Mouse (Mus musculus) urinary bladder, adult 2 months (tissue): Measurements from ENCODE around the gene Gpr156. TPM values are rescaled to one million over a fixed set of nuclear protein-coding genes. Genes with fewer than 3 reads are reported as not detected.
A peak's percentile ranks its signal among the peaks of the same experiment; 100 is the strongest.
"Not testable (repeated sequence)": the region's sequence is repeated elsewhere in the genome, so short reads cannot be mapped to it uniquely, and the experiment has no call there.

Experiments
- DNase-seq: peaks from one replicate; pipeline ENCODE4 v3.0.0; 2022; ENCODE audit warnings: low spot score
- polyA plus RNA-seq: library from polyadenylated mRNA; depleted of rRNA; stranded (reverse); fragments of >200 nt; gene quantifications from 2 replicates; pipeline ENCODE4 v1.2.3, GENCODE M21; 2012

Gene Gpr156
- polyA plus RNA-seq, 1 experiment: 0.19 TPM

DNA sequence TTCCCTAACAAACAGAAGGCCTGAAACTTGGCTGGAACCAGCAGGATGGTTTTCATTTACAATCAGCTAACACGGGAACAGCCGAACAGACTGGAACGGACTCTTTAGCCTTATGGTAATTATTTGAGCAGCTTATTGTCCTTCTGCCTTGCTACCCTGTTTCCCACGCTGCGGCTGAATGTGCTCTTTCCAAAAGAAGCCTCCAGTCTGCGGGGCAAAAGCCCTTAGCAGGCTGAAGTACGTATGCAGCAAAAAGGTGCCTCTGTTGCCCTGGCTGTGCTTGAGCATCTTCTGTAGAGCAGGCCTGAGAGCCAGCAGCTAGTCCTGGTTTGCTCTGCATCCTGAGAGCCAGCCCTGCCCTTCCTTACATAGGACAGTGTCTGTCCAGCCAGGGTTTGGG lies 83.9 kb downstream of the Gpr156 start:
- DNase-seq: peak; percentile 10

DNA sequence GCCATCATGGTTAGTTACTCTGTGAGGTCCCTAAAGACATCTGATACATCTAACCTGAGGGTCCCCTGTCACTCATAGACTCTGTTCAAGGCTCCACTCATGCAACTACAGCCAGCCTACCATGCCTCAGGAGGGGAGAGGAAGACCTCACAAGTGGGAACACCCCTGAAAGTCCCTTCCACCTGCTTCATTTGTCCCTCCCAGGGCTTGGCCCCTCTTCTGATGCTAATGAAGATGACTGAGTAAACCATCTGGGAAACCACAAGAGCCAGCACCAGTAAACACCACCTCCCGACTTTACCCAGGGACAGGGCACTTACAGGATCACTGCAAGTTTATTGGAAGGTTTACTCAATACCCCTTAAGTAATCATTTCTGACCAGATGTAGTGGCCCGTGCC lies 85.5 kb downstream of the Gpr156 start:
- no peak for DNase-seq

DNA sequence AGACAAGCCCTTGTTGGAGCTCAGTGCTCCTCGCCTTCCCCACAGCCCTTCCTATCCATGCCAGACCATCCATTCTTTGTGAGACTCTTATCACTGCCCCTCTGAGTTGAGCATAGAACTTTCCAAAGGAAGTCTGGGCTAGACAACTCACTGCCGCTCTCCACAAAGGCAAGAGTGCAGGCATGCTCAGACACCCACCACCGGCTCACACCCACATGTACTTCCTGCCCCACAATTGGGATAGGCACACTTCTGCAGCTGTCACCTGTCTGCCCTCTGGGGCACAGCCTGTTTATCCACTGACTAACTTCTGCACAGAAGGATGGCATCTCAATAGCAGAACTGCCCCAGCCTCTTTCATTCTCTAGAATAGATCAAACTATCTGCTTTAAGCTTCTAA lies 86.2 kb downstream of the Gpr156 start:
- no peak for DNase-seq

DNA sequence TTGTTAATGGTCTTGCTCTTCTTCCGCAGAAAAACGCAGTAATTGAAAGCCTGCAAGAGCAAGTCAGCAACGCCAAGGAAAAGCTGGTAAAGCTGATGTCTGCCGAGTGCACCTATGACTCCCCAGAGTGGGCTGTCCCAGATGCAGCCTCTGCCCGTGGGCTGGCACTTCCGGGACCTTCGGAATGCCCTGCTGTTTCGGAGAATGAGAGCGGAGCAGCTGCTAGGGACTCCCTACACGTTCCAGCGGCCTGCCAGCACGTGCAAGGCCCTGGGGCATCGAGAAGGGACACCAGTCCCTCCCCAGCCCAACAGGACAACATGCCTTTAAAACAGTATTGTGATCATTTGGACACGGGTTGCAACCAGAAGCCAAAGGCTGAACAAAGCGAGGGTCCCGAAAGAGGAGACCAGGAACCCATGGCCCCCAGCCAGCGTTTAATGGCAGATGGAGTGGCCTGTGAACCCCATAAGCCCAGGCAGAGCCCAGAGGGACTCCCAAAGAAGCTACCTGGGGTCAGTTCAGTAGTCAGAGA lies 88.3 kb downstream of the Gpr156 start:
- no peak for DNase-seq

DNA sequence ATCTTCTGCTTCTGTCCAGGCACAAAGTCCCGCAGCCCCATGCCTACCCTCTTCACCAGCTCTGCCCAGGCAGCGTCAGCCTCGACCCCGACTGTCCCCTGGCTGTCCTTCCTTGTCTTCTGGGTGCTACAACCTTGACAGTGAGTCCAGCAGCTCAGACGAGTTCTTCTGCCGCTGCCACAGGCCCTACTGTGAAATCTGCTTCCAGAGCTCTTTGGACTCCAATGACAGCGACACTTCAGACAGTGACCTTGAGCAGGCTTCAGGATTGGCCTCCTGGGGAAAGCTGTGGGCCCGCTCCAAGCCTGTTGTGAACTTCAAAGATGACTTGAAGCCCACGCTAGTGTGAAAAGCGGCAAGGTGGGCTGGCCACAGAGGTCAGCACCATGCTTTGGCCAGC lies 89.2 kb downstream of the Gpr156 start:
- no peak for DNase-seq

DNA sequence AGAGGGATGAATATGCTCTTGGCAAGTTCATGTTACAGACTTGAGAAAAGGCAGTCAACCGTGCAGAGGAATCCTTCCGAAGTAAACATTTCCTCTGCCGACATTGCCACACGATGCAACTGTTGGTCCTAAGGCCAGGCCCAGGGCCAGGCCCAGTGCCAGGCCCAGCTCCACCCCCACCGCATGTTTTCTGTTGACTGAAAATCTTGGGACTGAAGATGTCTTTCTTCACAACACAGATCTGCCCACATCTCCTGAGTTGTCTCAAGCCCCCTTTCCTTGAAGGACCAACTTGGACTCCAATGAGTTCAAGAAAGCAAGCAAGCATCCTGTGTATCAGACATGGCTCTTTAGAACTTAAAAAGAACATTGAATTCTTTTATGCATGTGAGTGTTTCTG lies 92.1 kb downstream of the Gpr156 start:
- no peak for DNase-seq

DNA sequence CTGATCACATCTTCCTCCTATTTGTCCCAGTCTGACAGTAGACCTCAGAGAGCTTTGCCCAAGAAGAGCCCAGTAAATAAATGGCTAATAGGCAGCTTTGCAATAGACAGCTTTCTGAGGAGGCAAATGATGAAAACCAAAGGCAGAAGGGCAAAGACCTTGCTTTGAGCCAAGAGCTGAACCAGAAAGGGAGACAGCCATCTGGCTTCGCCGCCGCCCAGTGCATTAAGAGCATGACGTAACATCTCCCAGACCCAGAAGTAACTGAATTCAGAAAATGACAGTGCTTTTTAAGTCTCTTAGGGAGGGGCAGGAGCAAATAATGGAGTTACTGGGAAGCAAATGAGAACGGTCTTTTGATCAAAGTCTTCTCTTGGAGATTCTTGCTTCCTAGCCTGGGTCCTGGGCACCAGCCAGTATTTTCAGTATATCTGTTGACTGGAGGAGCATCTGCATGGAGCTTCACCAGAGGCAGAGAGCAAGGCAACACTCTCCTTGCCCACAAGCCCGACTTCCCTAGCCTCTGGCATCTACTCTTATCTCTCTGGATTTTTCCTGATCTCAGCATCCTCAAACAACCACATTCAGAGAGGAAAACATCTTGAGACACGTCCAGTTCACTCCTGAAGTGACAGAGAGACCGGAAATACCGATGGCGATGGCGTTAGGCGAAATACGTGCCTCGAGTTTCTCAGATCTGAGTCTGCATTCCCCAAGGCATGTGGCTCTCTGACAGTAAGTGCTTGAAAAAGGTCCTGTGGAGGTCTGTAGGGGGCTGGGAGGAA lies 92.9 kb downstream of the Gpr156 start:
- DNase-seq: no peak

DNA sequence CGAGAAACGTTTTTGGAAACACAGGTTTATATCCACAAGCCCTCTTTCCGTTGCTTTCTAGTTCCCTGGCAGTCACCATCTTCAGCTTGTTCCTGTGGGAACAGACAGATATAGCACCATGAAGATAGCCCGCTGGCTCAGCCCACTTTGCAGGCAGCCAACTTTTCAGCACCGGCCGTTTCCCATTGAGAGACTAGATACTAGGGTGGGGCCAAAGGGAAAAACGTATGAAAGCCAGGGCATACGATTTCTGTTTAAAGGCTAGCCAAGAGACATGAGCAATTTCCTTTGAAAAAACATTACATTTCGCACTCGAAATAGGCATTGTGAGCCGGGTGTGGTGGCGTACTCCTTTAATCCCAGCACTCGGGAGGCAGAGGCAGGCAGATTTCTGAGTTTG lies 95.2 kb downstream of the Gpr156 start:
- DNase-seq: no peak

DNA sequence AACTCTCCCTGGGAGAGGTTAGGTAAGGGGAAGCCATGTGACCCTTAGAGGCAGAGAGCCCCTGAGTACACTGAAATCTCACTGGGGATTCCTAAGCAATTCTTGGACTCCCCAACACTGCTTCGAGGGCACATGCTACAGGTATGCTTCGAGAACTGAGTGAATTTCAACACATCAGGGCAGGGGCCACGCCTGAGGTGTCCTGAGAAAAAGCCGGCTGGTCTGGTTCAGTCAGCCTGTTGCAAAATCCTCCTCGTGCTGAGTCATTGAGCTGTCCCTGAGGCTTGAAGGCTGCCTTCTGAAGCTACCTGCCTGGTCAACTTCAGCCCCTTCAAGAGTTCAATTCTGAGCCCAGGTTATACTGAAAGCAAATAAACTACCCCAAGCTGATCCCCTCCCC lies 96.1 kb downstream of the Gpr156 start:
- DNase-seq: no peak

DNA sequence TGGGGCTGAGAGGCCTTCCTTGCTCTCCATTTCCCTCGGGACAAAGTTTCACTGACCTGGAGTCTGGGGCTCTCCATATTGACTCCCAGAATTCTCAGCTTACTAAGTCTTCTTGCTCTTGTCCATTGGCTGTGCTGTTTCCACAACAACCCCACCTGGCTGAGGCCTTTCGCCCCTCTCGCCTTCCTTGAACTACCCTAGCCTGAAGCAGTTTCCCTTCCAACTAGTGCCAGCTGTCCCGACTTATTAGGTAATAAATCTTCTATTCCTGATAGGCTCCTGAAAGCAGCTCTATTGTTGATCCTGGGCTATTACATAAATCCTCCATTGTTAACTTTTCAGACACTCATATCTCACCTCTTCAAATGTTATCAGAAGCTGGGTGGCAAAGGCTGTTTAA lies 96.6 kb downstream of the Gpr156 start:
- no peak for DNase-seq

DNA sequence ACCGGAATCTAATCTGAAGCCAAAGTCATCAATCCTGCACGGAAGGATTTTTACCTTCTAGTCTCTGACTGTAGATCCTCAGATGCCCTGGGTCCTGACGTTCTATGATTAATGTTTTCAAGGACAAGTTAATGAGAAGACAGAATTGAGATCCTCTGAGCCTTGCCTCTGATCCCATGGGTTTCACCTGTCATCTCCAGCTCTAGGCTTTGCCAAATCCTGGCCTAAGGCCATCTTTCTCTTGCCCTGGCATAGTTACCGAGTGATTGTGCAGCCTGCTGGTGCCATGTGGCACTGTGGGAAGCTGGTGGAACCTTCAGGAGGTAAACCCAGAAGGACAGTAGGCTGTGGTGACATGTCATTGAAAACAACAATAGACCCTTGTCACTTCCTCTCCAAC lies 98.7 kb downstream of the Gpr156 start:
- DNase-seq: no peak

DNA sequence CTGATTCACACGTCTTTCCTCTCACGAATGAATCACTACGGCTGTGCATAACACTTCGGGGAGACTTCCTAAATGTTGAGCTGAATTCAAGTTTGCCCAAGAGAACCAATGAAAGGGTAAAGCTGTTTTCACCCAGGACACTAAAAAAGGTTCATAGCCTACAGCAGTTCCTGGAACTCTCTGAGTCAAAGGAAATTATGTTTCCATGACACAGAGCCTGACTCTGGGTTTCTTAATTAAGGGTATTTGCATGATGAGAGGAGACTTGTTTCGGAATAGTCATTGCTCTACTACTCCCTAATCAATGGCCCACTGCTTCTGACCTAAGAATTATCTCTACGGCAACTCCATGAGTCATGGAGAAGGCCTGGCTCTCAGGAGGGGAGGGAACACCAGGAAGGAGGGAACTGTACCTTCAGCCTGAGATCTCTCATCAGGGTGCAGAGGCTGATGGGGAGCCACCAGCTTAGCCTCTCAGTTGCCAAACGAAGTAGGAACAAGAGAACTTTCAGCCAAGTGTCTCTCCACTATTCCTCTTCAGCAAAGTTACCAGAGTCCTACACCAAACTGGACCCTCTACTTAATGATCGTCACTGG lies 100.7 kb downstream of the Gpr156 start:
- no peak for DNase-seq

DNA sequence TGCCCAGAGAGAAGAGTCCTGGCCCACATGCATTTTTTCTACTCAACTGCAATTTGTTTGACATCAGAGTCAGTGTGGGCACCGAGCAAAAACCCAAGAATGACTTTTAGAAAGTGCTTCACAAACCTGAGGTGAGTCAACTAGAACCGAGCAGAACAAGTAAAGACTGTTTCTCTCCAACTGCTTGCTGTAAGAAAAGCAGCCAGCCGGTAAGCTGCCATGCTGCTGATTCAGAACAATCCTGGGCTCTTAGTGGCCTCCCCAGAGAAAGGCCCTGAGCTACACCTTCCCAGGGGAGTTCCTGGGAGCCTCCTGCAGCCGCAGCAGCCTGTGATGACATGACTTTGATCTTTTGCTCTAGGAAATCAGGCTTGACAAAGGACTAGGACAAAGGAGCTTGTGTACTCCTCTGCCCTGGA lies 101.7 kb downstream of the Gpr156 start:
- DNase-seq: no peak

DNA sequence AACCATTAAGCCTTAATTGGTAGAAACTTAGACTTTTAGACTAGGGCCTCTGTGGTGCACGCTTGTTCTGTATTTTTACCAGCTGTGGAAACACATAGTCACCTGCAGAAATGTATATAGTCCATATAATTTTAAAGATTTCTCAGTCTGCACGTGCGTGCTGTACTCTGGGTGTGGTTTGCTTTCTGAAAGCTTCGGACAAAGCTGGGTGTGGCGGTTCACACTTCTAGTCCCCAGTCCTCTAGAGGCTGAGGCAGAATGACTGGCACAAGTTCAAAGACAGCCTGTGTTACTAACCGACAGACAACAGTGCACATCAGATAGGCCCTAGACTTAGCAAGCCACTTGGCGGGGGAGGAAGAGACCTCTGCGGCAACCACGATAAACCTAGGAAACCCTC lies 116.3 kb downstream of the Gpr156 start:
- no peak for DNase-seq

DNA sequence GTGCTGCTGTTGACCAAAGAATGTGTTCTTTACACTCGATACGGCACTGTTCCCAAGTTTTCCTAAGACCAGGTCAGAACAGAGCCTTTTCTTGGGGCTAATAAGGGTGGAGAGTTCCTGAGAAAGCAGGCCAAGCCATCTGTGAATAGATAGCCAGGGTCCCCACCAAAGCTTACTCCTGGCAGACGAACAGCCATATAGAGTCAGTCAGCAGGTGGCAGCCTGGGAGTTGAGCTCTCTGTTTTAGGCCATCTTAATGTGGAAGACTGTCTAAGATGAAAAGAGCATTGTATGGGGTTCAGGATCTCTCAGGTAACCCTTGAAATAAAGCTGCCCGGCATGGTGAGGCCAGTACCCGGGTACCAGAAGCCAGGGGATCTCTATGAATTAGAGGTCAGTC lies 116.8 kb downstream of the Gpr156 start:
- no peak for DNase-seq

DNA sequence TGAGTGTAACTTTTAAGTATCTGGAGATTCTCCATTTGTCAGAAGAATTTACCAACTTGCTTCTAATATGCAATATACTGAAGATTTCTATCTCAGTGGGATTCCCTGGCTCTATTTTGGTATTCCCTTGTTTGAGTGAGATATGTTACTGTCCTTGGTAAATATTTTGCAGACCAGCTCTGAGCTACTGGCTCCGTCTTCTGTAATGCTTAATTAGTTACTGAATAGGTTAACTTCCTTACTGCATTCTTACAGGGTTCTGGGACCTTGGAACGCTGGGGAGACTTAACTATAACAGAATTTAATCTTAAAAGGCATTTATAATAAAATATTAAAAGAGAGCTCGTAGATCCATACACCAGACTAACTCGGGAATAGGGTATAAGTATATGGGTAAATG lies 121.8 kb downstream of the Gpr156 start:
- DNase-seq: not testable (repeated sequence)

DNA sequence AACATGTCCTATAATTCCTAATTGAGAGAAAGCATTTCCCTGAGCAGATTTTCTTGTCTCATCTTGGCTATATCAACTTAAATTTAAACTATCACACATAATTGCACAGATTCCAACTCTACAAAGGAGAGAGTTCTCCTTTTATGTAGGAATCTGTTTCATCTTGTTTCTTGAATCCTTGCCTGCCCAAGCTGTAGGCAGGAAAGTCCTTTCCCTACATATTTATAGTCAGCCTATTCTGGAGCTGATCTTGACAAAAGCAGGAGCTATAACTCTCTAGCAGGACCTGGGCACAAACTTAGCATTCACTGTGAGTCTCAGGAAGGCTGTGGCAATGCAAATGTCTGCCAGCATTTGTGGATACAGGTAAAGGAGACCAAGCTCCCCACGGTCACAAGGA lies 125.9 kb downstream of the Gpr156 start:
- no peak for DNase-seq

DNA sequence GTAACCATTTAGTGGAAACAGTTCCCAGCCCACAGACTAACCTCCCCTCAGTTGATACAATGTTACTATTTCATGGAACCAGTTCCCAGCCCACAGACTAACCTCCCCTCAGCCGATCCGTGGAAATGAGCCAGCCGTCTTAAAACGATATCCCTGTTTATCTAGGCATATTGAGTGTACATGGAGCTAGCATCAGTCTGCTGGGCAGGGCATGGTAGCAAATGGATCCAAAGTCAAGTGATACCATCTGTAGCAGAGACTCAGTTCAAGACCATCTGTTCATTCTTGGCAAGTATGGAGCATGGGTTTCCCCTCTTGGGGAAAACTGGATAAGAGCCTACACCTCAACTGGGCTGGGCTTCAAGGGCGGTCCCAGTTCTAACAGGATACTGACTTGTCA lies 128.3 kb downstream of the Gpr156 start:
- no peak for DNase-seq

DNA sequence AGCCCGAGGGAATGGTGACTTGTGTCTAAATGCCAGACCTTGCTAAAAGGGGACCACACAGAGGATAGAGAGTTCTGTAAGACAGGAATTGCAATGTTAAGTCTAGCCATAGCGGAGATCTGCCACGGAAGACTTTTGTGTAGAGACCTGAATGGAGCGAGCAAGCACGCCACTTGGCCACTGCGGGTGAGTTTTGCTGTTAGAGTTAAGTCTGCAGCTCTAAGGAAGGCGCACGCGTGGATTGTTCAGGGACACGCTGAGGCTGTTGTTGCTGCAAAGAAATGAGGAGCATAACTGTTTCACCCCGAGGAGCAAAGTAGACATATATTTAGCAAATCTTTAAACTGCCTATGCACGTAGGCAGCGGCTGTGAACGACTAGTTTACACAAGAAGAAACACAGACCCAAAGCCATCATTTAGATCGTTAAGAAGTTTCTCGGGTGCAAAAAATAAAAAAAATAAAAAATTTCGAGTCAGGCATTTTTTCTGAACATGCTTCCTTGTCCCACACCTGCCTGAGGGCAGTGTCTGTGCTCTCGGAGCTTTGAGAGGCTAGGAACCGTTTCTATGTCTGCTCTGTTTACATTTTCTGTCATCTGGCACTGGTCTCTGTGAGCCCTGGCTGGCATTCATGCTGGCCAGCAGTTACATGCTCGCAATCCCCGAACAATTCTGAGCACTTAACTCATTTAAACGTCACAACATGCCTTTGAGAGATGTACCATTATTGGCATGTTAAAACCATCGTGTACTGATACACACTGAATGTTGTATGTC lies 131.7 kb downstream of the Gpr156 start:
- DNase-seq: no peak
